Mouse (Mus musculus) left cerebral cortex, postnatal 4 days (tissue): ENCODE measurements around the gene Cd6. TPM values are rescaled to one million over a fixed set of nuclear protein-coding genes. Genes with fewer than 3 reads are reported as not detected.

ENCODE experiments used
- DNase-seq: peaks from one replicate; pipeline ENCODE4 v3.0.0-alpha.2; 2022
- intact Hi-C: fragments of 180-260 bp; cut with DNase I; formaldehyde crosslinking; loops from one replicate; pipeline ENCODE4 v1.15.1; 2025
- total RNA-seq, 2 experiments: library from RNA; stranded (reverse); gene quantifications; 2 replicates each; pipeline ENCODE4 v1.2.3; 2021

The Cd6 gene
- total RNA-seq, 2 experiments from 2014 or later = not detected

DNA sequence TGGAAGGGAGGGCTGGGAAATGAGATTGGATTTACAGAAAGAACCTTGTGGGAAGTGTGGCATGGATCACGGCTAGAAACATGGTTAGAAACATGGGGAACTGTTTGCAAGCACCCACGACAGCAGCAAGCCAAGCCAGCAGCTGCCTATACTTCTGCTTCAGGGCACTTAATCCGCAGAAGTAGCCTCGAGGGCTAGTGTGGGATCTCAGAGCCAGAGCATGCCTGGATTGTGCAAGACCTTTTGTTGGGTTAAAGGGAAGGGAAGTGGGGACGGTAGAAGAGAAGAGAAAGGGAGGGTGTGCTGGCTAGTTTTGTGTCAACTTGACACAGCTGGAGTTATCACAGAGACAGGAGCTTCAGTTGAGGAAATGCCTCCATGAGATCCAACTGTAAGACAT, 26.1 kb downstream of the Cd6 start:
- intact Hi-C loops = no loop called here

DNA sequence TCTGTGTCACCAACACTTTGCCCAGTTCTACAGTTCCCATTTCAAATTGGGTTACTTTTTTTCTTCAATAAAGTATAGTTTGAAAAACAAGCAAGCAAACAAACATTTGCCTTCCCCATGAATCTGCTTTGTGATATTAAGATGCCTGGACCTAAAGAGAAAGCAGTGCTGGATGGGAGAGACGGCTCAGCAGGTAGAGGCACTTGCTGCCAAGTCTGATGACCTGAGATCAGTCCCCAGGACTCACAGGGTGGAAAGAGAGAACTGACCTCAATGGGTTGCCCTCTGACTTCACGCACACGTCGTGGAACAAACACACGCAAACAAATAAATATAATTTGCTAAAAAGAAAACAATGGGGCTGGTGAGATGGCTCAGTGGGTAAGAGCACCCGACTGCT, 28.0 kb downstream of the Cd6 start:
- DNase-seq = no peak
- intact Hi-C loops = no loop called here

More for the DNA sequence above, 26.1 kb downstream of the Cd6 start:
- no peak for DNase-seq

DNA sequence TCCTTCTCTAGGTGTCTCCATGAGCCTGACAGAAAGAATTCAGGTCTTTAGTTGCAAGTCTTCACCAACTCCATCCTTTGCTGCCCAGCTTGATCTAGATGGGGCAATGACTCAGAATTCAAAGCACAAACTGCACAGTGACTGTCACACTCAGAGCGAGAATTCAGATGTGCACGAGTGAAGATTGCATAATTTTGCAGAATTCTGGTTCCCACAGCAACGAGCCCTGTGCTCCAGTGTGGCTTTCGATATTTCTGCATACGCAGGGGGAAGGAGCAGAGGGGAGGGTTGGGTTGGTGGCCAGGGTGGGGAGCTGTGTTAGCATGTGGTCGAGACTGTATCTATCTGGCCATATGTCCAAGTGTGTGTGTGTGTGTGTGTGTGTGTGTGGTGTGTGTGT, 28.8 kb downstream of the Cd6 start:
- intact Hi-C loops = no loop called here
- DNase-seq = no peak

- no peak for DNase-seq
- intact Hi-C loops = no loop called here
Observed at GRCm38 (mm10) chr19:10799155-10799554, 30.7 kb downstream of the Cd6 start.

GRCm38 (mm10) chr19:10798576-10798975, 31.3 kb downstream of the Cd6 start:
- intact Hi-C loops = no loop called here
- no peak for DNase-seq

- no peak for DNase-seq
- intact Hi-C loops = no loop called here
Observed at GRCm38 (mm10) chr19:10794916-10795315, 34.9 kb downstream of the Cd6 start.

GRCm38 (mm10) chr19:10793044-10793443, 36.8 kb downstream of the Cd6 start:
- no peak for DNase-seq
- intact Hi-C loops = no loop called here

- DNase-seq = no peak
Observed at GRCm38 (mm10) chr19:10790323-10790722, 39.5 kb downstream of the Cd6 start.

GRCm38 (mm10) chr19:10788242-10788641, 41.6 kb downstream of the Cd6 start:
- intact Hi-C loops = no loop called here
- DNase-seq = no peak

More at GRCm38 (mm10) chr19:10790323-10790722, 39.5 kb downstream of the Cd6 start:
- intact Hi-C loops = no loop called here

DNA sequence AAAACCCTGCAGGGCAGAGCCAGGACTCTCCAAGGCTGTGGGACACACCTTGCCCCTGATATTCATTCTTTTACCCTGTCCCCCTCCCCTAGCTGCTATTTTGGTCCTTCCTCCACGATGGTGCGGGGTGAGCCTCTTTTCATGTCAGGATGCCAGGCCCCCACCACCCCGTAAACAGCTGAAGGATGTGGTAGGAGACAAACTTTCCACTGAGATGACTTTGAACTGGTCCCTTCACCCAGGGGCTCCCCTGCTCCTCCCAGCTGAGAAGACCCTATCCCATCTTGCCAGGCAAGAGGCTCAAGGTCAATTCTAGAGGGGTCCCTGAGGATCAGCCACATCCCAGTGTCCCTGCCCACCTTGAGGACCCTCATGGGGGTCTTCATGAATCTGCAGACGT, 42.5 kb downstream of the Cd6 start:
- DNase-seq = no peak
- intact Hi-C loops = no loop called here

- no peak for DNase-seq
- intact Hi-C loops = no loop called here
Observed at GRCm38 (mm10) chr19:10786753-10787152, 43.1 kb downstream of the Cd6 start.

DNA sequence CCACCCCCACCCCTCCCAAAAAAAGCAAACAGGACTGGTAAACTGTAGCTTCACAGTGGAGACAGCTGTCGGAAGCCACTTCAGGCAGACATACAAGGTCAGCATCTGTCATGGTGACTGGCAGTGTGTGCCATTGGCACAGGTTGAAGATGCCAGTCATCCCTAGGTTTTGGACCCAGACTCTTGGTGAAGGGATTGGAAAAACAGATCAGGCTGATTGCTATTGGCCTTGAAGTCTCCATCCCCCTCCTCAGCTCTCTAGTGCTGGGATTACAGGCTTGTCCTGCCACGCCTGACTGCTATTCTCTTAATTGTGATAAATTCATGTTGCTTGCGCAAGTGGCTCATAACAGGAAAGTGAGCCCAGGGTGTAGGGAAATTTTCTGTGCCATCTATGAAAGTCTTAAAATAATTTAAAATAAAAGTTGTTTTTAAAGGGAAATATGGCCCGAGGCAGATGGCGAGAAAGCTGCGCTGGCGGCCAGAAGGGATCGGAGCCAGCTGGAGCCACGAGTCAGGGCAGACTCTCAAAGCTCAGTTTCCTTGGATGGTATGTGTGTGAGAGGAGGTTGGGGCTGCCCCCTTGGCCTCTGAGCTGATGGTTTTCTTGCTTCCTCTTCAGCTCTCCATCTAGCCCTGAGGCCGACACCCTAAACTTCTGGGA, 44.9 kb downstream of the Cd6 start:
- DNase-seq = peak; percentile 50
- intact Hi-C loops = no loop called here

DNA sequence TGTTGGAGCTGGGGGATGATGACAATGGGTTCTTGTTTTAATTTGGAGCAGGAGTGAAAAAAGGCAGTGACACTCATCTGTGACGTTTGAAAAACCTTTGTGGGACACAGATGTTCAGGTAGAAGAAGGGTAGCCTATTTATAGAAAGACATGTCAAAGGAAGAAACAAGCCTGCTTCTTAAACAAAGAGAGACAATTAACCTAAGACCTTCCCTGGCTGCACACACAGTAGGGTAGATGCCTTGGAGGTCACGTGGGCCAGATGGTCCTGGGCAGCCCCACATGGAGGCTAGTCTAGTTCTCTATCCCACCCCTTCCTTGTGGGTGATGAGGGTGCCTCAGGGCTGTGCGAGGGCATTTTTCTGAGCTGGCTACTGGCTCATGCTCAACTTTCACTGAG, 45.8 kb downstream of the Cd6 start:
- intact Hi-C loops = no loop called here
- DNase-seq = no peak

DNA sequence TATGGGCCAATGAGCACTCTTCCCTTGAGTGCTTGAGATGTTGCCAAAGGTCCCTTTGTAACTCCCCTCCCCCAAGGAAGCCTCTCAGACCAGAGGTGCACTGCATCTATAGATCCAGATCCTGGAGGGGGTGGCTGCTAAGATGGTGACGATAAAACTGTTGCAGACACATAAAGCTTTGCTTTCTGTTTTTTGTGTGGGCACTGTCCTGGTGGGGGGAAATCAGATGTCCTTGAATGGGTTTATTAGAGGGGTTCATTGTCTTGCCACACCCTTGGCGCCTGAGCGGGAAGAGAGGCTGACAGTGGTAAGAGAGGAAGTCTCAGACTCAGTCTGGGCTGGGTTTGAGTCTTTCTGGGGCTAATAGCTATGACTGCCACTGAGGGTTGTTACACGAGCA, 46.7 kb downstream of the Cd6 start:
- no peak for DNase-seq
- intact Hi-C loops = no loop called here

DNA sequence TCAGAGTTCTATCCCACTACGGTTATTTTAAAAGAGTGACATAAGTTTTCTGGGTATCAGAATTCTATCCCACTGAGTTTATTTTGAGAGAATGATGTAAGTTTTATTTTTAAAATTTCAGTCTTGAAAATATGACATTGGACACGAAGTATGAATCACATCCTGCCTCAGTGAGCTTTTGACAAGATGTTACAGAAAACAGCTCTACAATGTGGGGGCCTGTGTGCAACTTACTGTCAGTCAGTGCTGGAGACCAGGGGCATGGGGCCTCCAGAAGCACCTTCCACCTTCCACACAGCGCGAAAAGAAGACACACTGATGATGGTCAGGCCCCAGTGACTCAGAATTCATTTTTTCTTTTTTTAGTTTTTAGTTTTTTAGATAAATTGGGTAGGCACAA, 48.2 kb downstream of the Cd6 start:
- intact Hi-C loops = no loop called here
- DNase-seq = no peak

DNA sequence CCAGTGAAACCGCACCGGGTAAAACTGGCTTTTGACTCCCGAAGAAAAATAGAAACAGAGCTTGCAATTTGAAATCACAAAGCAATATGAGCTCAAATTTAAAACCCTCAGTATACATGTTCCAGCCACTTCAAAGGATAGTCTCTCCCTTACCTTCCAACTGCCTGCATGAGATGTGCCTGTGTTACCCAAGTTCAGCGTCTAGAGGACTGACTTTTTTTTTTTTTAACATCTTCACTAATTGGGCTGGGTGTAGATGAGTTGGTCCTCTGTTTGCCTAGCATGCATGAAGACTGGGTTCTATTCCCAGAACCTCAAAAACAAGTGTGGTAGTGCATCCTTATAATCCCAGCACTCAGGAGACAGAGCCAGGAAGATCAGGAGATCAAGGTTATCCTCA, 53.0 kb downstream of the Cd6 start:
- no peak for DNase-seq
- intact Hi-C loops = no loop called here

DNA sequence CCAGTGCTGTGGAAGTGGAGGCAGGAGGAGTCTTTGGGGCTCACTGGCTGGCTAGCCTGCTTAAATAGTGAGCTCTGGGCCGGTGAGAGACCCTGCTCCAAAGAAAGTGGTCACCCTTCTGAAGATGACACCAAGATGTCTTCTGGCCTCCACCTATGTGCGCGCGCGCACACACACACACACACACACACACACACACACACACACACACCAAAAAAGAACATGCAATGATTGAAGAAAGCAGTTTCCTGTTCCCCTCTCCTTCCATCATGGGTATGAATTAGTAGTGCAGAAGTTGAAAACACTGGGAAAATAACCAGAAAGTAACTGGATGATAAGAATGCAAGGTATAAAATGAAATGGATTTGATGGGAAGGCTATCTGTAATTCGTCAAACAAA, 55.7 kb downstream of the Cd6 start:
- intact Hi-C loops = no loop called here
- no peak for DNase-seq

GRCm38 (mm10) chr19:10773384-10773783, 56.5 kb downstream of the Cd6 start:
- DNase-seq = no peak
- intact Hi-C loops = no loop called here

- intact Hi-C loops = no loop called here
Observed at GRCm38 (mm10) chr19:10772866-10773265, 57.0 kb downstream of the Cd6 start.

GRCm38 (mm10) chr19:10771995-10772394, 57.9 kb downstream of the Cd6 start:
- no peak for DNase-seq
- intact Hi-C loops = no loop called here

More at GRCm38 (mm10) chr19:10772866-10773265, 57.0 kb downstream of the Cd6 start:
- DNase-seq = no peak

DNA sequence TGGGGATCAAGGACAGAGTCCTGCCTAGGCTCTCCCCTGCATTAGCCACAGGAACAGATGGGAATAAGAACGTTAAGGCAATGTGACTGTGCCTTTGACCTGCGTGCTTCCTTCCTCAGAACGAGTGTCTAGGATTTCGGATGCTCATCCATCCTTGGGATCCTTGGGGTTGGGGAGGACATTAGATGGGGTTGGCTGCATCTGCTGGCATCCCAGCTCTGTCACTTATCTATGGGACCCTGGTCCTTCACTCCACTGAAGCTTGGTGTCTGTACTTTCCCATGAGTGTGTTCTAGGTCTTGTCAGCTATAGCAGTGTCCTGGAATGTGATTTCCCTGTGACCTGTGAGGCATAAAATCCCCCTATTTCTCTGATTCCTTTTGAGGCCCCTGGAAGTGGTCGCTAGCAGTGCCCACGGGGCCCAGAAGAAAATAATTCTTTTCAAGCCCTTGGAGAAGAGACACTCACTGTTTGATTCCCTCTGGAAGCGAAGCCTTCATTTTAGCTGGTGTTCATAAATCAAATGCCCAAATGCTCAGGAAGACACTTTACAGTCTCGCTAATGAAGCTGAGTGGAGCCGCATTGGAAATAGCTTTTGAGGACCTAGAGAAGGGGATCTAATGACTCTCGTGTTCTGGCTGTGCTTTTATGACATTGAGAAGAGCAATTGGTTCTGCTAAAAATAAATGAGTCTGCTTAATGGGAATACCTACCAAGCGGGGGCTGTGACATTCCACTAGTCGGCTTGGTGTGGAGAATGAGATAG, 60.2 kb downstream of the Cd6 start:
- intact Hi-C loops = no loop called here
- no peak for DNase-seq

DNA sequence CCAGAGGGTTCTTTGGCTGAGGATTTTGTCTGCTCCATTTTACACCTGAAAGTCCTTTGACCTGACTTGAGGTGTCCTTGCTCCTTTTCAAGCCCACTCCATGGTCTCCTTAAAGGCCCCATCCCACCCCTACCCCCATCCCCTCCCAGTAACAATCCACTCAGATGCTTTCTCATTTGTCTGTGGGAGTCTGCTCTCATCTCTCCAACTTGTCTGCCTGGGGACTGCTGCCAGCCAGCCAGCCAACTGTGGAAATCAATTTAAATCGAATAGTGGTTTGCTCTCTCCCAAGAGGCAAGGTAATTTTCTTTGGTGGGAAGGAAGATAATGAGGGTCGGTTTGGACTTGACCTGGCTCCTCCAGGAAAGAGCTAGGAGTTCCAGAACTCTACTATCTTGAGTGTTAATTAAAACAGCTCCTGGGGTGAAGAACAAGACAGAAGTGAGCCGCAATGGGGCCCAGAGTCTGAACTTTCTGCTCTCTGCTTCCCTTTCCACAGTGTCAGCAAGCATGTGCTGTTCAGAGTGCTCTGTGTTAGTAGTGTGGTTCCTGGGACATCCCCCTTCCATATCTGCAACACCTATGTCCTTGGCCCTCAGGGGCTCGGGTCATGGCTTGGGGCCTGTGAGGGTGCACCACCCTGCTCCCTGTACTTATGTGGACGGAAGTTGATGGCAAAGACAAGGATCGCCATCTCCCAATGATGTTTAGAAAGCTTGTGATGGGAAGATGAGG, 61.0 kb downstream of the Cd6 start:
- no peak for DNase-seq
- intact Hi-C loops = no loop called here
